ENCODE assay signal across 9 mouse cellular contexts in genomic region chr7:140908181-140908580, GRCm38 (mm10). TPM values are rescaled to one million over a fixed set of nuclear protein-coding genes. Genes with fewer than 3 reads are reported as not detected.
DNase-seq lines count a peak whose midpoint lies in the region; ATAC-seq and TF ChIP-seq lines count a peak whose summit lies in the region.
"Had no signal": no experiment of that assay in that cellular context is flagged by ENCODE, and none has a peak within 500 bp of the region (broad histone marks: within the 10 kb centered on the region; RNA-seq: fewer than 3 reads in every experiment).

No protein-coding gene starts in this region.

- H3K36me3 ChIP-seq in lung, embryonic 14.5 days (ENCODE audit: insufficient read depth) = no peaks in the 10 kb centered on the region
- H3K36me3 ChIP-seq in embryonic facial prominence, embryonic 14.5 days (ENCODE audit: control insufficient read depth, insufficient read depth, low read length) = no peaks in the 10 kb centered on the region
- no peaks in the 10 kb centered on the region for H3K36me3 ChIP-seq in limb, embryonic 10.5 days
- H3K36me3 ChIP-seq in megakaryocyte, embryonic 14.5 days (replicated peaks; ENCODE audit: low read length) = no peaks in the 10 kb centered on the region
- H3K36me3 ChIP-seq: G1E had no signal

- no peaks in the 10 kb centered on the region for H3K27me3 ChIP-seq in lung, embryonic 14.5 days (ENCODE audit: insufficient read depth, low read length)
- H3K27me3 ChIP-seq in embryonic facial prominence, embryonic 14.5 days (replicated peaks; ENCODE audit: control insufficient read depth, insufficient read depth, low read length) = no peaks in the 10 kb centered on the region
- H3K27me3 ChIP-seq in limb, embryonic 10.5 days (ENCODE audit: low read depth, poor library complexity, severe bottlenecking) = no peaks in the 10 kb centered on the region
- H3K27me3 ChIP-seq in megakaryocyte, embryonic 14.5 days (replicated peaks) = peaks cover 3% of the 10 kb centered on the region

- H3K9ac ChIP-seq in lung, embryonic 14.5 days = no peak overlapping the region
- 0 out of 2 replicates have a peak overlapping the region, but pooled peaks have one; percentile 55 for H3K9ac ChIP-seq in embryonic facial prominence, embryonic 14.5 days (ENCODE audit: low read depth, low read length)

- ATAC-seq in lung, embryonic 14.5 days (ENCODE audit: insufficient read depth) = 0 out of 2 replicates have a peak, but pooled peaks have one; percentile 5
- no peak for ATAC-seq in embryonic facial prominence, embryonic 14.5 days (ENCODE audit: low read depth)

- no peak overlapping the region for H3K27ac ChIP-seq in lung, embryonic 14.5 days (ENCODE audit: low read depth)
- no peak overlapping the region for H3K27ac ChIP-seq in embryonic facial prominence, embryonic 14.5 days (replicated peaks; ENCODE audit: low read depth, low read length)
- H3K27ac ChIP-seq in limb, embryonic 10.5 days = no peak overlapping the region

- no peaks in the 10 kb centered on the region for H3K4me1 ChIP-seq in lung, embryonic 14.5 days (ENCODE audit: insufficient read depth)
- H3K4me1 ChIP-seq in embryonic facial prominence, embryonic 14.5 days (ENCODE audit: control insufficient read depth, insufficient read depth, low read length) = no peaks in the 10 kb centered on the region
- peaks cover 17% of the 10 kb centered on the region for H3K4me1 ChIP-seq in limb, embryonic 10.5 days
- peaks cover 63% of the 10 kb centered on the region for H3K4me1 ChIP-seq in megakaryocyte, embryonic 14.5 days

- no peaks in the 10 kb centered on the region for H3K9me3 ChIP-seq in lung, embryonic 14.5 days (ENCODE audit: low read depth, low read length)
- H3K9me3 ChIP-seq in embryonic facial prominence, embryonic 14.5 days (ENCODE audit: control insufficient read depth, low read length) = no peaks in the 10 kb centered on the region
- H3K9me3 ChIP-seq in limb, embryonic 10.5 days (replicated peaks) = no peaks in the 10 kb centered on the region
- no peaks in the 10 kb centered on the region for H3K9me3 ChIP-seq in megakaryocyte, embryonic 14.5 days
- H3K9me3 ChIP-seq: G1E had no signal

- TF ChIP-seq CTCF in lung, embryonic 14.5 days (IDR thresholded peaks at IDR 0.05; ENCODE audit: low read depth) = no peak

- H3K4me3 ChIP-seq in lung, embryonic 14.5 days (ENCODE audit: low read depth, low read length) = peak overlapping the region; percentile 40; the same call in 1 of the 2 replicates
- 0 out of 2 replicates have a peak overlapping the region, but pooled peaks have one; percentile 44 for H3K4me3 ChIP-seq in embryonic facial prominence, embryonic 14.5 days (ENCODE audit: low read depth, low read length)
- H3K4me3 ChIP-seq in limb, embryonic 10.5 days = peak overlapping the region; percentile 51; the same call in 1 of the 2 replicates
- peak overlapping the region; percentile 91 for H3K4me3 ChIP-seq in megakaryocyte, embryonic 14.5 days (replicated peaks)

- no peak for DNase-seq in lung, embryonic 14.5 days
- DNase-seq in lung, postnatal 36 days = no peak
- DNase-seq in embryonic facial prominence, embryonic 14.5 days (ENCODE audit: low spot score) = no peak
- DNase-seq in limb, embryonic 10.5 days (ENCODE audit: low spot score) = no peak
- no peak for DNase-seq in frontal cortex, postnatal 14 days (ENCODE audit: low spot score in 2 of 2)
- DNase-seq in gastrocnemius, adult 8-10 months (ENCODE audit: low spot score in 2 of 2) = no peak

- H3K4me2 ChIP-seq in lung, embryonic 14.5 days = peak overlapping the region; percentile 93
- peak overlapping the region; percentile 89; the same call in 1 of the 2 replicates for H3K4me2 ChIP-seq in embryonic facial prominence, embryonic 14.5 days (ENCODE audit: low read depth, low read length)

- 45% methylated on average over 7 of the region's 7 CpGs for WGBS in lung, embryonic 14.5 days
- WGBS in embryonic facial prominence, embryonic 14.5 days = 52% methylated on average over 7 of the region's 7 CpGs
- WGBS in limb, embryonic 10.5 days = 53% methylated on average over 7 of the region's 7 CpGs

RNA-seq across cellular contexts. Expression of gene Cox8b, which starts 7.9 kb away (rescaled TPM):
- polyA plus RNA-seq in lung, embryonic 14.5 days (2014; fragmentation: Nextera tagmentation; extraction: Ambion mirVana) = 1.7 TPM in 1 of 2 replicates, not detected in the other
- polyA plus RNA-seq in embryonic facial prominence, embryonic 14.5 days (2014; fragmentation: Nextera tagmentation; extraction: Ambion mirVana) = 55.5 and 92.1 TPM in 2 replicates
- 0.49 TPM in 1 of 2 replicates, not detected in the other for polyA plus RNA-seq in limb, embryonic 10.5 days (2016; fragmentation: Nextera tagmentation; extraction: Ambion mirVana)
- polyA plus RNA-seq in megakaryocyte, embryonic 14.5 days (2012; ENCODE audit: insufficient read depth, low replicate concordance) = not detected in 2 replicates
- total RNA-seq in gastrocnemius, adult 8-10 months (2022) = 1,000 to 10,000 TPM; 1,780 to 2,019 (median 1,893) TPM
- total RNA-seq: G1E had no signal
- polyA plus RNA-seq: G1E had no signal

RNA-seq across cellular contexts. Expression of gene Nlrp6, which starts 12.5 kb away (rescaled TPM):
- polyA plus RNA-seq in lung, embryonic 14.5 days (2014; fragmentation: Nextera tagmentation; extraction: Ambion mirVana) = 0.08 TPM in 1 of 2 replicates, not detected in the other
- polyA plus RNA-seq in embryonic facial prominence, embryonic 14.5 days (2014; fragmentation: Nextera tagmentation; extraction: Ambion mirVana) = 0.19 and 0.42 TPM in 2 replicates
- 0.06 and 0.26 TPM in 2 replicates for polyA plus RNA-seq in limb, embryonic 10.5 days (2016; fragmentation: Nextera tagmentation; extraction: Ambion mirVana)
- polyA plus RNA-seq in megakaryocyte, embryonic 14.5 days (2012; ENCODE audit: insufficient read depth, low replicate concordance) = 18.0 and 21.3 TPM in 2 replicates
- total RNA-seq in gastrocnemius, adult 8-10 months (2022) = under 1 TPM in 1 of 4 experiments, not detected in 3; 0.08 TPM
- total RNA-seq: heart, postnatal 25 days had no signal

RNA-seq across cellular contexts. Expression of gene Sirt3, which starts 26.1 kb away (rescaled TPM):
- 16.6 and 18.2 TPM in 2 replicates for polyA plus RNA-seq in lung, embryonic 14.5 days (2014; fragmentation: Nextera tagmentation; extraction: Ambion mirVana)
- 18.3 and 19.9 TPM in 2 replicates for polyA plus RNA-seq in embryonic facial prominence, embryonic 14.5 days (2014; fragmentation: Nextera tagmentation; extraction: Ambion mirVana)
- polyA plus RNA-seq in limb, embryonic 10.5 days (2016; fragmentation: Nextera tagmentation; extraction: Ambion mirVana) = 25.4 and 27.6 TPM in 2 replicates
- polyA plus RNA-seq in megakaryocyte, embryonic 14.5 days (2012; ENCODE audit: insufficient read depth, low replicate concordance) = 25.1 and 60.6 TPM in 2 replicates
- 10 to 100 TPM; 18.7 to 23.2 (median 22.2) TPM for total RNA-seq in gastrocnemius, adult 8-10 months (2022)

RNA-seq across cellular contexts. Expression of gene Psmd13, which starts 26.4 kb away (rescaled TPM):
- 139 and 167 TPM in 2 replicates for polyA plus RNA-seq in lung, embryonic 14.5 days (2014; fragmentation: Nextera tagmentation; extraction: Ambion mirVana)
- polyA plus RNA-seq in embryonic facial prominence, embryonic 14.5 days (2014; fragmentation: Nextera tagmentation; extraction: Ambion mirVana) = 127 and 140 TPM in 2 replicates
- polyA plus RNA-seq in limb, embryonic 10.5 days (2016; fragmentation: Nextera tagmentation; extraction: Ambion mirVana) = 353 and 364 TPM in 2 replicates
- 16.6 and 130 TPM in 2 replicates for polyA plus RNA-seq in megakaryocyte, embryonic 14.5 days (2012; ENCODE audit: insufficient read depth, low replicate concordance)
- total RNA-seq in gastrocnemius, adult 8-10 months (2022) = 10 to 100 TPM; 85.3 to 96.3 (median 89.9) TPM

RNA-seq across cellular contexts. Expression of gene Pgghg, which starts 33.0 kb away (rescaled TPM):
- polyA plus RNA-seq in lung, embryonic 14.5 days (2014; fragmentation: Nextera tagmentation; extraction: Ambion mirVana) = 20.7 and 22.6 TPM in 2 replicates
- polyA plus RNA-seq in embryonic facial prominence, embryonic 14.5 days (2014; fragmentation: Nextera tagmentation; extraction: Ambion mirVana) = 22.7 and 25.5 TPM in 2 replicates
- 11.4 and 15.4 TPM in 2 replicates for polyA plus RNA-seq in limb, embryonic 10.5 days (2016; fragmentation: Nextera tagmentation; extraction: Ambion mirVana)
- polyA plus RNA-seq in megakaryocyte, embryonic 14.5 days (2012; ENCODE audit: insufficient read depth, low replicate concordance) = 6.6 and 7.4 TPM in 2 replicates
- 1 to 10 TPM; 1.4 to 2.8 (median 2.2) TPM for total RNA-seq in gastrocnemius, adult 8-10 months (2022)

Comparison
In these comparisons a context has a peak if more than half of its experiments do, and no peak if none do; other contexts are left out.
1. H3K4me3 ChIP-seq: peak in every context shown above with its lines; median percentile 91 in megakaryocyte, embryonic 14.5 days; 51 in limb, embryonic 10.5 days; 44 in embryonic facial prominence, embryonic 14.5 days; 40 in lung, embryonic 14.5 days.
2. RNA of gene Cox8b, which starts 7.9 kb away (polyA plus RNA-seq): 55.5 to 92.1 TPM in embryonic facial prominence, embryonic 14.5 days; 0.49 TPM in limb, embryonic 10.5 days, 1.7 TPM in lung, embryonic 14.5 days and not detected in megakaryocyte, embryonic 14.5 days; every median in the first group is over 10 times any median in the second.
3. RNA of gene Nlrp6, which starts 12.5 kb away (polyA plus RNA-seq): 18.0 to 21.3 TPM in megakaryocyte, embryonic 14.5 days; 0.06 to 0.26 TPM in limb, embryonic 10.5 days, 0.19 to 0.42 TPM in embryonic facial prominence, embryonic 14.5 days and 0.08 TPM in lung, embryonic 14.5 days; every median in the first group is over 10 times any median in the second.